ENCODE assay signal across 9 mouse cellular contexts in the genomic region with DNA sequence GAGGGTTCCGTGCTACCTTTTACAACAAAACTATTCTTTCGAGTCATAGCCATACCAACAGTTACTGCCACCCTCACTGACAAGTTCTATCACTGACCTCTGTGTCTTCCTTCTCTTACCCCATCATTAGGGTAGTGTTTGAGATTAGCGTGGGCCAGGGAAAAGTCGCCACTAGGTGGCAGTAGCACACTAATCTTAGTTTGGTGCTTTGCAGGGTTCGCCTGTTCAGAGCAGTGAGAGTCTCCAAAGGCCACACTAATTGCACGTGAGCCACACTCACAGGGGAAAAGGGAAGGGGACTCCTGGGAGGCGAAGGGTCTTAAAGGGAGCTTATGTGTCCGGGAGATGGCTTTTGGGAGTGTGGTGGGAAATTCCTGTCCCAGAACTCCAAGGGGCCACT. TPM values are rescaled to one million over a fixed set of nuclear protein-coding genes. Genes with fewer than 3 reads are reported as not detected.
DNase-seq lines count a peak whose midpoint lies in the region; ATAC-seq and TF ChIP-seq lines count a peak whose summit lies in the region.
"Had no signal": no experiment of that assay in that cellular context is flagged by ENCODE, and none has a peak within 500 bp of the region (broad histone marks: within the 10 kb centered on the region; RNA-seq: fewer than 3 reads in every experiment).

No protein-coding gene starts in this region.

- TF ChIP-seq CTCF in heart, postnatal 0 days (IDR thresholded peaks at IDR 0.05; ENCODE audit: low read depth) = peak; percentile 89
- TF ChIP-seq CTCF in liver, postnatal 0 days (IDR thresholded peaks at IDR 0.05; ENCODE audit: low read depth) = peak; percentile 94

- H3K9ac ChIP-seq in embryonic facial prominence, embryonic 12.5 days = no peak overlapping the region
- H3K9ac ChIP-seq in heart, postnatal 0 days (replicated peaks; ENCODE audit: low read depth, low read length) = no peak overlapping the region
- no peak overlapping the region for H3K9ac ChIP-seq in liver, postnatal 0 days (replicated peaks)
- H3K9ac ChIP-seq in neural tube, embryonic 15.5 days (replicated peaks) = no peak overlapping the region

- no peak overlapping the region for H3K4me3 ChIP-seq in embryonic facial prominence, embryonic 12.5 days
- H3K4me3 ChIP-seq in heart, postnatal 0 days (ENCODE audit: low read depth, low read length) = no peak overlapping the region
- no peak overlapping the region for H3K4me3 ChIP-seq in liver, postnatal 0 days (ENCODE audit: low read depth, low read length)
- H3K4me3 ChIP-seq in neural tube, embryonic 15.5 days (replicated peaks) = no peak overlapping the region
- H3K4me3 ChIP-seq: erythroblast, embryonic 14.5 days had no signal

- DNase-seq in CD4-positive helper T cell, adult 2 months (ENCODE audit: low read depth, low spot score) = peak; percentile 73
- DNase-seq in adrenal gland, postnatal 36 days = peak; percentile 79 to 82
- DNase-seq in heart, postnatal 0 days (ENCODE audit: low spot score) = peak; percentile 60
- peak; percentile 75 to 89 for DNase-seq in kidney, postnatal 25 days
- DNase-seq in liver, postnatal 0 days = peak; percentile 81
- DNase-seq in testis, postnatal 10 days (ENCODE audit: low spot score) = peak; percentile 88

- H3K9me3 ChIP-seq in embryonic facial prominence, embryonic 12.5 days = no peaks in the 10 kb centered on the region
- no peaks in the 10 kb centered on the region for H3K9me3 ChIP-seq in heart, postnatal 0 days (replicated peaks; ENCODE audit: control insufficient read depth, low read length)
- H3K9me3 ChIP-seq in liver, postnatal 0 days (ENCODE audit: low read length) = no peaks in the 10 kb centered on the region
- H3K9me3 ChIP-seq in neural tube, embryonic 15.5 days (replicated peaks) = no peaks in the 10 kb centered on the region

- peak; percentile 79; the same call in 1 of the 2 replicates for ATAC-seq in embryonic facial prominence, embryonic 12.5 days (ENCODE audit: insufficient number of reproducible peaks, insufficient read depth, low FRiP score, low TSS enrichment)
- 0 out of 2 replicates have a peak, but pooled peaks have one; percentile 24 for ATAC-seq in heart, postnatal 0 days (ENCODE audit: insufficient read depth, low read depth)
- ATAC-seq in liver, postnatal 0 days = peak; percentile 62
- peak; percentile 87 for ATAC-seq in neural tube, embryonic 15.5 days (ENCODE audit: low FRiP score)

- no peak overlapping the region for H3K4me2 ChIP-seq in embryonic facial prominence, embryonic 12.5 days (replicated peaks)
- H3K4me2 ChIP-seq in heart, postnatal 0 days (ENCODE audit: low read depth, low read length) = no peak overlapping the region
- H3K4me2 ChIP-seq in liver, postnatal 0 days (ENCODE audit: low read depth, low read length) = no peak overlapping the region
- H3K4me2 ChIP-seq in neural tube, embryonic 15.5 days = no peak overlapping the region

- H3K27ac ChIP-seq in embryonic facial prominence, embryonic 12.5 days = no peak overlapping the region
- no peak overlapping the region for H3K27ac ChIP-seq in heart, postnatal 0 days (ENCODE audit: low read depth)
- no peak overlapping the region for H3K27ac ChIP-seq in liver, postnatal 0 days (ENCODE audit: low read depth)
- H3K27ac ChIP-seq in neural tube, embryonic 15.5 days (replicated peaks) = no peak overlapping the region

- H3K36me3 ChIP-seq in embryonic facial prominence, embryonic 12.5 days = no peaks in the 10 kb centered on the region
- no peaks in the 10 kb centered on the region for H3K36me3 ChIP-seq in heart, postnatal 0 days (replicated peaks; ENCODE audit: control insufficient read depth, insufficient read depth, low read length)
- no peaks in the 10 kb centered on the region for H3K36me3 ChIP-seq in liver, postnatal 0 days (replicated peaks; ENCODE audit: insufficient read depth, low read length)
- H3K36me3 ChIP-seq in neural tube, embryonic 15.5 days = no peaks in the 10 kb centered on the region

- no peaks in the 10 kb centered on the region for H3K27me3 ChIP-seq in embryonic facial prominence, embryonic 12.5 days
- no peaks in the 10 kb centered on the region for H3K27me3 ChIP-seq in heart, postnatal 0 days (ENCODE audit: control insufficient read depth, insufficient read depth, low read length)
- H3K27me3 ChIP-seq in liver, postnatal 0 days (ENCODE audit: insufficient read depth, low read length) = no peaks in the 10 kb centered on the region
- no peaks in the 10 kb centered on the region for H3K27me3 ChIP-seq in neural tube, embryonic 15.5 days (replicated peaks)

- 15% methylated on average over 8 of the region's 8 CpGs for WGBS in embryonic facial prominence, embryonic 12.5 days
- WGBS in heart, postnatal 0 days = 11% methylated on average over 8 of the region's 8 CpGs
- 10% methylated on average over 8 of the region's 8 CpGs for WGBS in liver, postnatal 0 days (ENCODE audit: insufficient replicate concordance)
- 13% methylated on average over 8 of the region's 8 CpGs for WGBS in neural tube, embryonic 15.5 days

- no peaks in the 10 kb centered on the region for H3K4me1 ChIP-seq in embryonic facial prominence, embryonic 12.5 days
- H3K4me1 ChIP-seq in heart, postnatal 0 days (ENCODE audit: control insufficient read depth, insufficient read depth) = no peaks in the 10 kb centered on the region
- H3K4me1 ChIP-seq in liver, postnatal 0 days (ENCODE audit: insufficient read depth) = no peaks in the 10 kb centered on the region
- 0 out of 2 replicates have a peak, but pooled peaks cover 7% of the 10 kb centered on the region for H3K4me1 ChIP-seq in neural tube, embryonic 15.5 days

- TF ChIP-seq EP300 in heart, postnatal 0 days (IDR thresholded peaks at IDR 0.05; ENCODE audit: low read depth) = no peak
- TF ChIP-seq EP300 in liver, postnatal 0 days (IDR thresholded peaks at IDR 0.05; ENCODE audit: low read depth) = no peak

RNA-seq across cellular contexts. Expression of a gene that starts 37.3 kb away (rescaled TPM):
- under 1 TPM; 0.26 TPM for total RNA-seq in adrenal gland, postnatal 36 days (2021)
- polyA plus RNA-seq in embryonic facial prominence, embryonic 12.5 days (2016; fragmentation: Nextera tagmentation; extraction: Ambion mirVana) = 0.46 and 0.71 TPM in 2 replicates
- total RNA-seq in heart, postnatal 0 days (2014; rRNA removed; ENCODE audit: low replicate concordance) = 2.7 TPM in 1 of 2 replicates, not detected in the other
- polyA plus RNA-seq in heart, postnatal 0 days (2015; fragmentation: Nextera tagmentation; extraction: Ambion mirVana) = 0.05 and 0.14 TPM in 2 replicates
- 0.07 TPM in 1 of 2 replicates, not detected in the other for polyA plus RNA-seq in liver, postnatal 0 days (2015; fragmentation: Nextera tagmentation; extraction: Ambion mirVana)
- polyA plus RNA-seq in neural tube, embryonic 15.5 days (2015; fragmentation: Nextera tagmentation; extraction: Ambion mirVana) = 0.14 and 0.45 TPM in 2 replicates
- polyA plus RNA-seq: erythroblast, embryonic 14.5 days had no signal

Comparison
In these comparisons a context has a peak if more than half of its experiments do, and no peak if none do; other contexts are left out.
1. ATAC-seq: peak in every context shown above with its lines; median percentile 87 in neural tube, embryonic 15.5 days; 79 in embryonic facial prominence, embryonic 12.5 days; 62 in liver, postnatal 0 days; 24 in heart, postnatal 0 days.